Mouse (Mus musculus) cerebellum, adult 2 months (tissue): ENCODE results near the gene Flnc.

ENCODE experiments used
- CTCF ChIP-seq: fragments of 200-500 bp; IDR thresholded peaks from 2 replicates; pipeline ENCODE4 v1.5.1; 2011; ENCODE audit warnings: low read depth, mild to moderate bottlenecking, control low read depth, low read length, moderate library complexity, borderline replicate concordance; ENCODE audit not compliant: insufficient read depth
- POLR2A ChIP-seq: fragments of 200-500 bp; IDR thresholded peaks from 2 replicates; pipeline ENCODE4 v1.6.1; 2011; ENCODE audit warnings: low read length, control low read depth, borderline replicate concordance; ENCODE audit not compliant: insufficient read depth

DNA sequence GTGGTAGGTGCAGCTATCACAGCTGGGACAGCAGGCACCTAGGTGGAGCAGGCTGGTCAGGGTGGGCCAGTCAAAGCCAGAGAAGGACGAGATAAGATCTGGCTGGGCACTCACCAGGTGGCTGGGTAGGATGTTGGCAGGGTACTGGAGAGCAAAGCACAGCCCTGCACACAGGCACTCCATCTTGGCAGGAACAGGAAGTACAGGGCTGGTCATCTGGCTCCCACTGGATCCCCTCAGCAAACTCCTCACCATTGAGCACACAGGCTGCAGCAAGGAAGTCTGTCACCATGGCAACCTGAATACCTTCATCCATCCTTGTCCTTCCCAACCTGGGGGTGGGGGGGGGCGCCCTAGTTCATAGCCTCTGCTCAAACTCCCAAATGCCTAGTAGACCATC, 64.7 kb downstream of the Flnc start:
- no peak for TF ChIP-seq CTCF
- no peak for TF ChIP-seq POLR2A
